Mouse (Mus musculus) neutrophil, adult 59 days (primary cell): Measurements from ENCODE around the gene Ranbp3l. TPM values are rescaled to one million over a fixed set of nuclear protein-coding genes. Genes with fewer than 3 reads are reported as not detected.

Experiments
- total RNA-seq, 2 experiments: library from RNA; stranded (reverse); gene quantifications; 1 replicate in 1 of 2; 2 replicates in 1 of 2; pipeline ENCODE4 v1.2.4; 2023

Ranbp3l gene
- total RNA-seq = under 1 TPM in 1 of 2 experiments, not detected in 1; 0.09 TPM

DNA sequence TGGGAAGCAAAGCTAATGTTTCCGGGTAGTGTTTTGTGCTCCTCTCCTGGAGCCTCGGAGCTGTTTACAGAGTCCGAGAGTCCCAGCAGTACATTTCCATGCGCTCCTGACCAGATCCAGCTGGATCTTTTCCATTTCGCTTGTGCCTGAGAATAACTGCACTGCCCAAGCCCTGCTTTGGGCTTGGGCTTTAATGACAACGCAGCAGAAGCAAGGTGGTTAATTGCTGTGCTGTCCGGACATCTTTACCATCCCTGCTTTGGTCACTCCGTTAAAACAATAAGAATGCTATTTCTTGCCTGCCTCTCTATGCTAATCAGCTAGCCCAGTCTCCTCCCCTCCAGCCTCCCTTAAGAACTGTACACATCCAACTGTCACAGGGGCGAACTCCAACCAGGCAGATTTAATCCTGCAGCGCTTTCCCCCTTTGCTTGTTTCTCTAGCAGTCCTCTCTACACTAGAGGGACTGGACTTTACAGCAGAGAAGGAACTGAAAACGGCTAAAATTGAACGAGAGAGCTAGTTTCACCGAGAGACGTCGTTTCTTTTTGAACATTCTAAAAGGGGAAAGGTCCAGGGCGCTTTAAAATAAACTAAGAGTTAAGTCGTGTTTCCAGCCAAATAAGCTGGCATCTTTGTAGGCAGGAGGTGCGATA is at the start of gene Ranbp3l:
Gene Ranbp3l (plus strand): TSS at position 377 of the 656 bp plus-strand sequence.

DNA sequence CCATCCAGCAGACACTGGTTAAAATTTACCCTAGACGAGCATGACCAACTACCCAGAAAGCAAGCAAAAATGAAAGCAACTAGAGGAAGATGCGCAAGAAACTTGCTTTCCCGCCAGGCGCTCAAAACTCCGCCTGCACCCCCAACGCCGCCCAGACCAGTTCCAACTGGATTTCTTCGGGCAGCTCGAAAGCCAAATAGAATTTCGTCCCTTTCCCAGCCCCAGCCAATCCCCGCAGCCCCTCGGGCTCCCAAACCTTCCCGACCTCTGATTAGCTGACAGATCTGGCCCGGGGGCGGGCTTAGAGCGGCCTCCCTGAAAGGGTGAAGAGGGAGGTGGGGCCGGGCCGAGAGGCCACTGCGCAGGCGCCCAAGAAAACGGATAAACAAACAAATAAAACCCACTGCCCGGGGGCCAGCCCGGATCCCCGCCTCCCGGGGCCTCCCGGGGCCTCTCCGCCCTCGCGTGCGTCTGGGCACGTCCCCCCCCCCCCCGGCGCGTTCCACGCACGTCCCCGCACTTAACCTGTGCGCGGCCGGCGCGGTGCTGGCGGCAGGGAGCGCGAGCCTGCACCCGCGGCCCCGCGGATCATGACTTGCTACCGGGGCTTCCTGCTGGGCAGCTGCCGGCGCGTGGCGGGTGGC is 103.3 kb downstream of the Ranbp3l start, which contains the start of gene Nadk2:
Gene Nadk2 (plus strand): TSS at position 349 of the 644 bp plus-strand sequence.

Other genes starting within 250 kb of the Ranbp3l start
- 10 to 100 TPM; 27.6 to 34.0 TPM for gene Nadk2, start 103.3 kb downstream of the Ranbp3l start, total RNA-seq
- gene Lmbrd2, start 172.6 kb downstream of the Ranbp3l start, total RNA-seq = 10 to 100 TPM in 1 of 2 experiments, 1 to 10 TPM in 1; 6.3 to 12.1 TPM
- 1 to 10 TPM; 5.8 to 6.8 TPM for gene Skp2, start 187.5 kb downstream of the Ranbp3l start, total RNA-seq